Mouse (Mus musculus) right cerebral cortex, postnatal 4 days (tissue): ENCODE measurements around the gene Gadd45b.

ENCODE experiments used
- DNase-seq: peaks from one replicate; pipeline ENCODE4 v3.0.0-alpha.2; 2022

Gadd45b gene

GRCm38 (mm10) chr10:80911354-80911753, 18.5 kb upstream of the Gadd45b start:
- no peak for DNase-seq

DNA sequence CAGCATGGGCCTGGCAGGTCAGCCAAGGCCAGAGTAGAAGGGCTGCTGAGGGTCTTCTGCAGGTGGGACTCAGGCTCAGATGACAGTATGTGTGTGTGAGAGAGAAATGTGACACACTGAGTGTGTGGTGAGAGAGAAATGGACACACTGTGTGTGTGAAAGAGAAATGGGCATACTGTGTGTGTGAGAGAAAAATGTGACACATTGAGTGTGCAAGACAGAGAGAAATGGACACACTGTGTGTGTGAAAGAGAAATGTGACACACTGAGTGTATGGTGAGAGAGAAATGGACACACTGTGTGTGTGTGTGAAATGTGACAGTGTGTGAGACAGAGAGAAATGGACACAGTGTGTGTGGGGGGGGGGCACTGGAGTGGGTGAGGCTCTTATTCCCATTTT, 18.0 kb upstream of the Gadd45b start:
- DNase-seq, result no peak

DNA sequence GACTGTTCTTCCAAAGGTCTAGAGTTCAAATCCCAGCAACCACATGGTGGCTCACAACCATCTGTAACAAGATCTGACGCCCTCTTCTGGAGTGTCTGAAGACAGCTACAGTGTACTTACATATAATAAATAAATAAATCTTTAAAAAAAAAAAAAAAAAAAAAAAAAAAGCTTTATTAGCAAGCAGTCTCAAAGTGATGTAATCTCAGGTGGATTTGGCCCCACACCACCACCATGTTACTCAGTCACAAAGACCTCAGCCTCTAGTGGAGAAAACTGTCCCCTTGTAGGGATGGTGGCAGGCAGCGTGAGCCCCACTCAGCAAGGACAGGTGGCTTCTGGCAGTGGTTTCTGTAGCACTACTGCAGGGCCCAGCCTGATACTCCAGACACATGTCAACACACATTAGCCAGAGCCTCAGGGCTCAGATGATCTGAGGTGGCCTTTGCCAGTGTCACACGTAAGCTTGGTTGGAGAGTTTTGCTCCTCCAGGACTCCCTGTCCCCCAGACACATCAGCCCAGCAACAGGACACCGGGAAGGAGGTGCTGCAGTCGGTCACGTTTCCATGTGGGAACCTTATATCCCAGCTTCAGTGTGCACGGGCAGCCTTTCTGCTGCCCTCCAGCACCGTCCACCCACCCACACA, 16.4 kb upstream of the Gadd45b start:
- no peak for DNase-seq

GRCm38 (mm10) chr10:80914253-80914656, 15.6 kb upstream of the Gadd45b start:
- no peak for DNase-seq

GRCm38 (mm10) chr10:80915260-80915659, 14.6 kb upstream of the Gadd45b start:
- DNase-seq, result no peak

- DNase-seq, result peak; percentile 7
Measured at GRCm38 (mm10) chr10:80915736-80916135, 14.1 kb upstream of the Gadd45b start.

- peak; percentile 35 for DNase-seq
Measured at GRCm38 (mm10) chr10:80917336-80917778, 12.5 kb upstream of the Gadd45b start.

GRCm38 (mm10) chr10:80917779-80918434, 12.0 kb upstream of the Gadd45b start, which contains the start of gene Lmnb2:
Gene Lmnb2, minus strand, starts transcription at chr10:80918245.
- DNase-seq, result peak; percentile 79

DNA sequence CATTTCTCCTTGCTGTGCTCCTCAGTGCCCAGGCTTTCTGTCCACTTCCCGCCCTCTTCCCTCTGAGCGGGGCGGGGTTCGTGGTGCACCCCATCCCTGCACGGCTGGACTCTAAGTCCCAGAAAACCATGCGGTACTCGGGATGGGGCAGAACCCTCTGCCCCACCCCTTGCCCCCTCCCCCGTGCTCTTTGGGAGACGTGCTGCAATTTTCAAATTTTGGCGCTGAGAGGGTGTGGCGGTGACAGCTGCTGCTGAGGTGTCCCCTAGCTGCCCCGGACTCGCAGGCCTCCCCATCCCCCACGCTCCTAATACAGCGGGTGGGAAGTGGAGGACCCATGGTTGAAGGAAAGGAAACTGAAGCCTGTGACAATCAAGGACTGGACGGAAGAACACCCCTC, 8.0 kb upstream of the Gadd45b start:
- DNase-seq, result no peak

GRCm38 (mm10) chr10:80925472-80925871, 4.4 kb upstream of the Gadd45b start:
- no peak for DNase-seq

GRCm38 (mm10) chr10:80928586-80929298, 1.1 kb upstream of the Gadd45b start:
- DNase-seq, result peak; percentile 94

DNA sequence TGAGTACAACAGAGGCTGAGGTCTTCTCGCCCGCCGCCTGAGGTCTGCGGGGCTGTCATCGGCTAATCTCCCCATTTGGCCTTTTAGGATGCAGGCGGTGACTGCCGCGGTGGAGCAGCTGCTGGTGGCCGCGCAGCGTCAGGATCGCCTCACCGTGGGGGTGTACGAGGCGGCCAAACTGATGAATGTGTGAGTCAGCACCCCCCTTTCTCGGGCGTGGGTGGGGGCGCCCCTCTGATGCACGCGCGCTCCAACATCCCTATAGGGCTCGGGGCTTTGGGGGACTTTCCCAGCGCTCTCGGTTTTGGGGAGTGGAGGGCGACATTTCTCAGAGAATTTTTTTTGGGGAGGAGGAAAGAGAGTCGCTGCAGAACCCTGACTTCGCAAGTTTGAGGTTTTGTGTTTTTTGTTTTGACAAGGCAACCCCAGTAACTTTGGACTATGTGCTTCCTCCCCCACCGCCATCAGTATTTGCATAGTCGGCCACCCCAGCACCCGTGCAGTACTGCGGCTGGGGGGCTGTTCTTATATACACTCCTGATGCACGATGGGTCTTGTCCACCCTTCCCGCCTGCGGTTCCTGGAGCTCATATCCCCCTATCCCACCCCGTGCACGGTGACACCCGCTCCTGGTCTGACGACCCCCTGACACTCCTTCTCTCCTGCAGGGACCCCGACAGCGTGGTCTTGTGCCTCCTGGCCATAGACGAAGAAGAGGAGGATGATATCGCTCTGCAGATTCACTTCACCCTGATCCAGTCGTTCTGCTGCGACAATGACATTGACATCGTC, 684 bp downstream of the Gadd45b start:
- DNase-seq, result no peak

DNA sequence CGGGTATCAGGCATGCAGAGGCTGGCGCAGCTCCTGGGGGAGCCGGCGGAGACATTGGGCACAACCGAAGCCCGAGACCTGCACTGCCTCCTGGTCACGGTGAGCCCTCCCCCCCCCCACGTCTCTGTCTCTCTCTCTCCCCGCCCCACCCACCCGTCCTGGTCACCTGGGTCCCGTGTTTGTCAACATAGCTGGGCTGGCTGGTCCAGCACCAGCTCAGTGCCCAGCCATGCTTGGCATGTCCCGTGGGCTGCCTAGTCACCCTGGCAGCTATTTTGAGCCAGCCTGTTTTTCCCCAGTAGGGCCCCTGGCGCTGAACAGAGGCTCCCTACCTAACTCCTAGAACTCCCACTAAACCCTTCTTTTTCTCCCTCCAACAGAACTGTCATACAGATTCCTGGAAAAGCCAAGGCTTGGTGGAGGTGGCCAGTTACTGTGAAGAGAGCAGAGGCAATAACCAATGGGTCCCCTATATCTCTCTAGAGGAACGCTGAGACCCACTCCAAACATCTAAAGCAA, 1.3 kb downstream of the Gadd45b start:
- DNase-seq, result no peak

DNA sequence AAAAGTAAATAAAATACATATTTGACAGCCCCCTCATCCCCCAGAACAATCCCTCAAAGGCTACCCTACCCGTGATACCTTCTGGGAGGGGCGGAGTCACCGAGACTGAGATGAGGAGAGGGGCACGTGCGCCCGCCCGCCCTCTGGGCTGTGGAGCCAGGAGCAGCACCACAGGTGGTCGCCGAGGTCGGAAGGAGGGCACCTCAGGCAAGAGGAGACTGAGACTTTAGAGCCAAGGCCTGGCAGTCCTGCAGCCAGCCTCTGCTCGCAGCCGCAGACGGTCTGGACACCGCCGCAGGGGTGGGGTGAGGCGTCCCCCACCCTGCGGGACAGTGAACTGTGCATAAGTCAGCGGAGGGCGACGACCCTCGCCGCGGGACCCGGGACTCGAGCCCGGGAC, 1.8 kb downstream of the Gadd45b start:
- DNase-seq, result no peak

- peak; percentile 59 for DNase-seq
Measured at GRCm38 (mm10) chr10:80932206-80932605, 2.3 kb downstream of the Gadd45b start.

- DNase-seq, result no peak
Measured at GRCm38 (mm10) chr10:80932700-80933420, 3.0 kb downstream of the Gadd45b start.

DNA sequence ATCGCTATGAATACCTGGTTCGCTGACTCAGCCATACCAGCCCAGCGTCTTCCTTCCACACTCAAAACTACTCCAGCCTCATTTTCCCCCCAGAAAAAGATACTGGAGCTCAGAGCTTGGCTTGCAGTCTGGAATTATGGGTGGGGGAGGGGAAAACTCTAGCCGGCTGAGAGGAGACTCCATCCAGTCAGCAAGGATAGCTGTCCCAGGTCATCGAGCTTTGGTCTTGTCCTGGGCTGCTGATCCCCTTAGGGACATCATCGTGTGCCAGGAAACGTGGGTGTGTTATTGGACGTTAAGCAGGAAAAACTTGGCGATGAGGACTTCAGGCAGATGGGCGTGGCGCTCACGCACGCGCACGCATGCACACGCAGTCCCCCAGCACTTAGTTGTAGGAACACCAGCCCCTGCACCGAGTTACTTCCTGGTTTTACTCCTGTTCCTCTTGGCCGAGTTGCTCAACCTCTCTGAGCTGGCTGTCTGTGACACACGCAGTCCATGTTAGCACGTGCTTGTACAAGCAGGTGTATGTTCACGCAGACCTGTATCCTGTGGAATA, 3.6 kb downstream of the Gadd45b start:
- DNase-seq, result no peak

DNA sequence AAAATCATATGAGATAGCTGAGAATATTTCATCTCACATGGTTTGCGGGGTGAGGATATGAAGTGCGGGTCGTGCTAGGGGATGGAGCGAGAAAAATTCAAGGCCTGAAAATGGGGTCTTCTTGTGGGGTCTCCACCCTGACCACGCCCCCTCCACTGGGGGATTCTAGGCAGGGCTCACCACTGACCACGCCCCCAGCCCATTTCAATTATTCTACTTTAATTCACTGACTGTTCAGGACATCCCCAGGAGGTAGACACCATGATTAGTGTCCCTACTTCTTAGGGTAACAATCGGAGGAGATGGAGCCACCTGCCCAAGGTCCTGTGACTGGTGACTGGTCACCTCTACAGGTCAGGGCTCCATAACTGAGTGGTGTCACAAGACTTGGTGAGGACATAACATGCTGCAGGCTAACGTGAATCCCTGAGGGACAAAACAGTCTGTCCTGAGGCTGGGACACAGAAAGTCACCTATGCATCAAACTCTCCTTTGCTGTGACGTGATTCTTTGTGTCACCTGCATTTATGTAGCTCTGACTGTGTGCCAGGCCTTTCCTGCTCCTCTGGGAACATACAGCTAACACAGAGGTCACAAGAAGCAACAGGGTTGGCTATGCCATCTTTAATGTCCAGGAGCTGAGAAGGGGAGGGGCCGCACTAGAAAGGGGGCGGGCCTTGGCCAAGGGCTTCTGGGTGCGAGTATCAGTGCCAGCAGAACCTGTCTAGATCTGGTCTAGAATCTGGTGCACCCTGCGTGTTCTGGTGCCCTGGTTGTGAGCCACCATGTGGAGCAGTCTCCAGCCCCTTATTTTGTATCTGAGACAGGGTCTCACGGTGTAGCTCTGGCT, 4.5 kb downstream of the Gadd45b start:
- no peak for DNase-seq

DNA sequence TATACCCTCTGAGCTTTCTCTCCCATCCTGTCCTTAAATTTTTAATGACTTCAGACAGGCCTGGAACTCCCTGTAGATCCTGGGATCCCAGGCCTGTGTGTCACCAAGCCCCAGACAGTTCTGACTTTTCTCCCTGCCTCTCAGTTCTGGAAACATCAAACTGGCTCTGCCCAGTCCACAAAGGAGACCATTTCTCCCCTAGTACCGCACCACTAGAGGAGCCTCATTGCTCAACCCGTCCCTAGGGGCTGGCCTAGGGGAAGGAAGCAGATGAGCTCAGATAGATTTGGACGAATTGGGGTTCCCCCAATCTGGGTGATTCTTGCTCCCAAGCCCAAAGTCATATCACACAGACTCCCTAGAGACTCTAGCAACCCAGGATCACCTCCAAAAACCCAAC, 5.4 kb downstream of the Gadd45b start:
- DNase-seq, result no peak

DNA sequence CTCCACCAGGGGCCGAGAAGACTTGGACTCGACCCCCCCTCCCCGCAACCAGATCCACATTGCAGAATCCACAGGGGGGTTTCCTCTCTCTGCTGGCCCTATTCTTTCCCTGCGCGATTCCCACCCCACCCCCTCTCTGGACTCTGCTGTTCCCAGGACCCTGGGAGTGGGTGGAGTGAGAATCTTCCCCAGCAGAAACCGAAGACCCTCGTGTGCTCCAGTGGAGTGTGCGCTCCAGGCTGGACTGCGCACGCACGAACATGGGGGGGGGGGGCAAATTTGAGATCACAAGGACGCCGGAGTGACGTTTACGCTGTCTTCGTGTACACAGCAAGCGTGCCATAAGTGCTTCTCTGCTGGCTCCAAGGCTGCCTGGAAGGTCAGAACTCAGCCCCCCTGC, 5.8 kb downstream of the Gadd45b start:
- no peak for DNase-seq
